Mouse (Mus musculus) brain, embryonic 14.5 days (tissue): ENCODE results near the gene Ccng2.

ENCODE experiments used
- CTCF ChIP-seq: fragments of 200-500 bp; IDR thresholded peaks from 2 replicates; pipeline ENCODE4 v1.5.1; 2012; ENCODE audit warnings: inconsistent platforms, mild to moderate bottlenecking, moderate library complexity, borderline replicate concordance; ENCODE audit not compliant: insufficient read depth, insufficient read length; ENCODE audit errors: extremely low read depth
- POLR2A ChIP-seq: fragments of 200-500 bp; IDR thresholded peaks from 2 replicates; pipeline ENCODE4 v1.6.1; 2012; ENCODE audit warnings: mild to moderate bottlenecking, inconsistent platforms, borderline replicate concordance; ENCODE audit not compliant: poor library complexity, insufficient read depth, insufficient read length, severe bottlenecking; ENCODE audit errors: extremely low read depth

DNA sequence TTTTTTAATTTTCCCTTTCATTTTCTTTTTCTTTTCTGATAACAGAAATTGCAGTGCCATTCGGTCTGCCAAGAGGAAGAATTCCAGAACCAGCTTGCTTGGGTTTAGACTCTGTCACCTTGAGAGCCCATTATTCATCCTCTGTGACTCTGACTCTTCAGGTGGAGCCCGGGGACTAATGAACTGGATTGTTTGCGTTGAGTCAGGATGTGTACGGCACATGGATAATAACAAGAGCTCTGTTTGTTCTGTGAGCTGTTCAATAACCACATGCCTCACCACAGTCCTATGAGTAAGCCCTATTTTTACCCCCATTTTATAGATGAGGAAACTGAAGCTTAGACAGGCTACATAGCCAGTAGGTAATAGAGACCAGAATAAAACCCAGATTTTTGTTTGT lies 29.7 kb downstream of the Ccng2 start:
- TF ChIP-seq POLR2A (no peak), CTCF (no peak)
